Mouse (Mus musculus): ENCODE measurements around the gene 4933414I15Rik. TPM values are rescaled to one million over a fixed set of nuclear protein-coding genes. Genes with fewer than 3 reads are reported as not detected.

The 4933414I15Rik gene
- polyA plus RNA-seq, 1 experiment from 2014 or later: not detected

- H3K9me3 ChIP-seq: no peaks in the 10 kb centered on the region
- peaks cover 20% of the 10 kb centered on the region for H3K27me3 ChIP-seq (ENCODE audit: insufficient read depth, poor library complexity, severe bottlenecking)
- WGBS: 31% methylated on average over 14 of the region's 14 CpGs
- peaks cover 11% of the 10 kb centered on the region for H3K4me1 ChIP-seq (replicated peaks)
- peak; percentile 8 for DNase-seq (ENCODE audit: low spot score)
- no peaks in the 10 kb centered on the region for H3K36me3 ChIP-seq
- H3K4me3 ChIP-seq: peak overlapping the region; percentile 70
- H3K27ac ChIP-seq: peak overlapping the region; percentile 86; the same call in 1 of the 2 replicates
These were observed 13.0 kb downstream of the 4933414I15Rik start for GRCm38 (mm10) chr11:50930469-50931014.

- H3K36me3 ChIP-seq: peaks cover 42% of the 10 kb centered on the region
- H3K27ac ChIP-seq: peak within 1 kb of the TSS; percentile 97
- peak within 1 kb of the TSS; percentile 73 for H3K4me3 ChIP-seq
- under 1% methylated on average over 47 of the region's 47 CpGs for WGBS
- DNase-seq (ENCODE audit: low spot score): peak; percentile 90
- H3K4me1 ChIP-seq (replicated peaks): peaks cover 3% of the 10 kb centered on the region; the same call in 1 of the 2 replicates
- H3K27me3 ChIP-seq (ENCODE audit: insufficient read depth, poor library complexity, severe bottlenecking): no peaks in the 10 kb centered on the region
- peaks cover 27% of the 10 kb centered on the region for H3K9me3 ChIP-seq
These were observed 27.8 kb downstream of the 4933414I15Rik start, which contains the start of gene Zfp2 for GRCm38 (mm10) chr11:50915671-50916320. Zfp2 (minus strand) TSS chr11:50916165.

- Histone ChIP-seq H3K36me3 (peaks cover 55% of the 10 kb centered on the region), H3K27ac (no peak overlapping the region), H3K4me1 (replicated peaks) (peaks cover 3% of the 10 kb centered on the region; the same call in 1 of the 2 replicates), H3K9me3 (peaks cover 35% of the 10 kb centered on the region), H3K27me3 (ENCODE audit: insufficient read depth, poor library complexity, severe bottlenecking) (no peaks in the 10 kb centered on the region), H3K4me3 (no peak overlapping the region)
- 93% methylated on average over 3 of the region's 3 CpGs for WGBS
- DNase-seq (ENCODE audit: low spot score): no peak
These were observed 29.1 kb downstream of the 4933414I15Rik start for GRCm38 (mm10) chr11:50914461-50914860.

- H3K27ac ChIP-seq: no peak overlapping the region
- peaks cover 67% of the 10 kb centered on the region for H3K36me3 ChIP-seq
These were observed 30.3 kb downstream of the 4933414I15Rik start for GRCm38 (mm10) chr11:50913301-50913700.

GRCm38 (mm10) chr11:50908136-50908535, 35.4 kb downstream of the 4933414I15Rik start:
- Histone ChIP-seq H3K4me3 (no peak overlapping the region), H3K9me3 (peaks cover 74% of the 10 kb centered on the region), H3K4me1 (replicated peaks) (no peaks in the 10 kb centered on the region), H3K27ac (no peak overlapping the region), H3K36me3 (peaks cover 100% of the 10 kb centered on the region), H3K27me3 (ENCODE audit: insufficient read depth, poor library complexity, severe bottlenecking) (no peaks in the 10 kb centered on the region)
- no peak for DNase-seq (ENCODE audit: low spot score)
- WGBS: 94% methylated on average over 5 of the region's 5 CpGs

More at GRCm38 (mm10) chr11:50913301-50913700, 30.3 kb downstream of the 4933414I15Rik start:
- peaks cover 3% of the 10 kb centered on the region; the same call in 1 of the 2 replicates for H3K4me1 ChIP-seq (replicated peaks)
- 86% methylated on average over 1 of the region's 1 CpGs for WGBS
- no peak for DNase-seq (ENCODE audit: low spot score)
- no peak overlapping the region for H3K4me3 ChIP-seq
- no peaks in the 10 kb centered on the region for H3K27me3 ChIP-seq (ENCODE audit: insufficient read depth, poor library complexity, severe bottlenecking)
- H3K9me3 ChIP-seq: peaks cover 35% of the 10 kb centered on the region

GRCm38 (mm10) chr11:50897359-50897758, 46.2 kb downstream of the 4933414I15Rik start:
- H3K4me1 ChIP-seq (replicated peaks): no peaks in the 10 kb centered on the region
- H3K9me3 ChIP-seq: peaks cover 87% of the 10 kb centered on the region
- WGBS: 92% methylated on average over 1 of the region's 1 CpGs
- H3K36me3 ChIP-seq: peaks cover 42% of the 10 kb centered on the region
- no peaks in the 10 kb centered on the region for H3K27me3 ChIP-seq (ENCODE audit: insufficient read depth, poor library complexity, severe bottlenecking)
- no peak overlapping the region for H3K27ac ChIP-seq
- no peak overlapping the region for H3K4me3 ChIP-seq
- no peak for DNase-seq (ENCODE audit: low spot score)

- Histone ChIP-seq H3K27me3 (ENCODE audit: insufficient read depth, poor library complexity, severe bottlenecking) (no peaks in the 10 kb centered on the region), H3K4me3 (no peak overlapping the region), H3K9me3 (peaks cover 40% of the 10 kb centered on the region), H3K4me1 (replicated peaks) (peaks cover 5% of the 10 kb centered on the region), H3K27ac (no peak overlapping the region), H3K36me3 (no peaks in the 10 kb centered on the region)
- no peak for DNase-seq (ENCODE audit: low spot score)
- 57% methylated on average over 2 of the region's 2 CpGs for WGBS
These were observed 51.1 kb downstream of the 4933414I15Rik start for GRCm38 (mm10) chr11:50892441-50892840.

Other genes with a start within 250 kb of the 4933414I15Rik start
- gene Zfp354c, start 116.0 kb downstream of the 4933414I15Rik start, polyA plus RNA-seq (2016; fragmentation: Nextera tagmentation; extraction: Ambion mirVana): 24.6 and 28.6 TPM in 2 replicates
- gene Zfp879, start 102.2 kb downstream of the 4933414I15Rik start, polyA plus RNA-seq (2016; fragmentation: Nextera tagmentation; extraction: Ambion mirVana): 0.45 and 0.94 TPM in 2 replicates
- gene Grm6, start 93.1 kb downstream of the 4933414I15Rik start, polyA plus RNA-seq (2016; fragmentation: Nextera tagmentation; extraction: Ambion mirVana): not detected in 2 replicates
- gene Zfp454, start 56.1 kb downstream of the 4933414I15Rik start, polyA plus RNA-seq (2016; fragmentation: Nextera tagmentation; extraction: Ambion mirVana): 11.9 and 12.8 TPM in 2 replicates
- gene Zfp2, start 27.6 kb downstream of the 4933414I15Rik start, polyA plus RNA-seq (2016; fragmentation: Nextera tagmentation; extraction: Ambion mirVana): 27.0 and 27.8 TPM in 2 replicates
- gene Zfp354b, start 12.1 kb downstream of the 4933414I15Rik start, polyA plus RNA-seq (2016; fragmentation: Nextera tagmentation; extraction: Ambion mirVana): 0.88 and 1.1 TPM in 2 replicates
- not detected in 2 replicates for gene Prop1, start 10.0 kb upstream of the 4933414I15Rik start, polyA plus RNA-seq (2016; fragmentation: Nextera tagmentation; extraction: Ambion mirVana)
- not detected in 2 replicates for gene Olfr1378, start 22.8 kb upstream of the 4933414I15Rik start, polyA plus RNA-seq (2016; fragmentation: Nextera tagmentation; extraction: Ambion mirVana)
- gene Olfr1377, start 38.2 kb upstream of the 4933414I15Rik start, polyA plus RNA-seq (2016; fragmentation: Nextera tagmentation; extraction: Ambion mirVana): not detected in 2 replicates
- gene Olfr51, start 59.8 kb upstream of the 4933414I15Rik start, polyA plus RNA-seq (2016; fragmentation: Nextera tagmentation; extraction: Ambion mirVana): not detected in 2 replicates
- not detected in 2 replicates for gene Olfr54, start 70.5 kb upstream of the 4933414I15Rik start, polyA plus RNA-seq (2016; fragmentation: Nextera tagmentation; extraction: Ambion mirVana)
- gene Olfr1375, start 104.3 kb upstream of the 4933414I15Rik start, polyA plus RNA-seq (2016; fragmentation: Nextera tagmentation; extraction: Ambion mirVana): not detected in 2 replicates
- 6.8 and 9.8 TPM in 2 replicates for gene Zfp354a, start 115.5 kb upstream of the 4933414I15Rik start, polyA plus RNA-seq (2016; fragmentation: Nextera tagmentation; extraction: Ambion mirVana)

All from hindbrain, embryonic 10.5 days (tissue).